Mouse (Mus musculus) lung, embryonic 14.5 days (tissue): ENCODE measurements around the gene Prkch. TPM values are rescaled to one million over a fixed set of nuclear protein-coding genes. Genes with fewer than 3 reads are reported as not detected.

Experiments
- ATAC-seq: fragments of 200-750 bp; cut with Nextera tagmentation; 2 replicates; pipeline ENCODE4 v1.8.0; 2017; ENCODE audit warnings: mild to moderate bottlenecking, moderate TSS enrichment, moderate library complexity; ENCODE audit not compliant: insufficient read depth
- DNase-seq: peaks from one replicate; pipeline ENCODE4 v3.0.0-alpha.2; 2015
- H3K27ac ChIP-seq: fragments of 300-500 bp; sonication (generic); 2 replicates; pipeline ENCODE4 v1.5.1; 2014; ENCODE audit warnings: low read depth, mild to moderate bottlenecking, moderate library complexity
- H3K27me3 ChIP-seq: fragments of 300-500 bp; sonication (generic); 2 replicates; pipeline ENCODE4 v1.6.1; 2014; ENCODE audit warnings: low read length, control low read depth; ENCODE audit not compliant: insufficient read depth
- H3K36me3 ChIP-seq: fragments of 300-500 bp; sonication (generic); 2 replicates; pipeline ENCODE4 v1.6.1; 2014; ENCODE audit warnings: control low read depth; ENCODE audit not compliant: insufficient read depth
- H3K4me1 ChIP-seq: fragments of 300-500 bp; sonication (generic); 2 replicates; pipeline ENCODE4 v1.6.1; 2014; ENCODE audit warnings: antibody characterized with exemption, control low read depth; ENCODE audit not compliant: insufficient read depth
- H3K4me2 ChIP-seq: fragments of 300-500 bp; sonication (generic); 2 replicates; pipeline ENCODE4 v1.6.1; 2014; ENCODE audit warnings: mild to moderate bottlenecking
- H3K4me3 ChIP-seq: fragments of 300-500 bp; sonication (generic); 2 replicates; pipeline ENCODE4 v1.5.1; 2014; ENCODE audit warnings: low read depth, low read length
- H3K9ac ChIP-seq: fragments of 300-500 bp; sonication (generic); 2 replicates; pipeline ENCODE4 v1.6.1; 2014
- H3K9me3 ChIP-seq: fragments of 300-500 bp; sonication (generic); 2 replicates; pipeline ENCODE4 v1.6.1; 2016; ENCODE audit warnings: low read depth, low read length, control low read depth
- CTCF ChIP-seq: IDR thresholded peaks from 2 replicates; pipeline ENCODE4 v1.5.1; 2016; ENCODE audit warnings: antibody characterized with exemption, low read depth
- WGBS: fragments of 180-500 bp; shearing (Covaris S2); extraction: QIAGEN DNeasy Blood & Tissue Kit; methylation state at CpG from one replicate; pipeline ENCODE4 v1.1.7; 2014; 5-methylcytosine and 5-hydroxymethylcytosine counted together
- polyA plus RNA-seq: library from polyadenylated mRNA; unstranded; fragments of >200 nt; fragmentation: Nextera tagmentation; extraction: Ambion mirVana; gene quantifications from 2 replicates; pipeline ENCODE4 v1.2.1, GENCODE M21; 2014

The Prkch gene
- polyA plus RNA-seq, 1 experiment from 2014 or later: 18.0 TPM

DNA sequence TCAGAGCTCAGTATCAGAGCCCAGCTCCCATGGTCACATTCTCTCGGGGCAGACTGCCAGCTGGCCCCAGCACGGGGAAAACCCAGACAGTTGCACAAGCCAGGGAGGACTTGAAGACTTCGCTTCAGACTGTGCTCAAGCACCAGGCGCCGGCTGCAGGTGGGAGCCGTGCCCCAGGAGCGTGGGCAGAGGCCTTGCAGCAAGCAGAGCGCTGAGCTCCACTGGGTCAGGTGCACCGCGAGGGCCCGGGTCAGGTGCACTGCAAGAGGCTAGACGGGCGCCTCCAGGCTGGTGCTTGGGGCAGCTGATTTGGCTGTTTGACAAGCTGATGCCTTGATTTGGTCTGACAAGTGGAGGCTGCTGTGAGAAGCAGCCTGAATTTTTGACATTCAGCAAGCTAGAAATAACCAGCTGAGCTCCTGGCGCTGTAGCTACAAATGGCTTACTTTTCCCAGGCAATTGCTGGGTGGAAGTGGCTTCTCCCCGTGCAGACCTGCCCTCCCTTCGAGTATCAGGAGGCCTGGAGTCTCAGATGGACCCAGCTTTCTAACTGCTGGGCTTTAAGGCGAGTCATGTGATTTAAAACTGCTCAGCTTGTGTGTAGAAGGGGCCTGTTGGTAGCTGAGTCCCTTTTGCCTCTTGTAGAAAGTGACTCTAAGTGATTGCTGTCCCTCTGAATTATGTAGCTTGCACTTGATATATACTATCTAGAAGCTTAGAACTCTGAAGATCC, 209.7 kb downstream of the Prkch start:
- Histone ChIP-seq H3K9me3 (no peaks in the 10 kb centered on the region), H3K36me3 (no peaks in the 10 kb centered on the region), H3K4me3 (no peak overlapping the region), H3K27ac (peak overlapping the region; percentile 76), H3K9ac (no peak overlapping the region), H3K4me2 (peak overlapping the region; percentile 36), H3K4me1 (peaks cover 30% of the 10 kb centered on the region), H3K27me3 (no peaks in the 10 kb centered on the region)
- ATAC-seq (peak; percentile 85), DNase-seq (peak; percentile 81)
- WGBS: 17% methylated on average over 17 of the region's 17 CpGs
- no peak for TF ChIP-seq CTCF

DNA sequence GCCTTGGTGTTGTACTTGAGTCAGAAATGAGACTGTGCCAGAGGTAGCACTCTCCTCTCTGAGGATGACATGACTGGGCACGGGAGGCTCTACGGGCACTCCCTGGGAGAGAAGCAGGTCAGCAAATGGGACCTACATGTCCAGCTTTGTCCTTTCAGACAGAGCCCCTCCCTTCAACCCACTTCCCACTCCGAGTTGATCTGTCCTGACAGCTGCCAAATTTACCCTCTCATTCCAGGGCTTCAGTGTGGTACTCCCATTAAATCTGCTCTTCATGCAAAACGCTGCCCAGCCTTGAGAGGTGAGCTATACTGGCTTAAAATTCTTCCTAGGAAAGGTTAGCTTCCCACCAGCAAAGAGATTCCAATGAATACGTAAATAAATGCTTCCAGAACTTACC, 215.1 kb downstream of the Prkch start:
- Histone ChIP-seq H3K4me1 (peaks cover 15% of the 10 kb centered on the region; the same call in 1 of the 2 replicates), H3K27me3 (no peaks in the 10 kb centered on the region), H3K27ac (no peak overlapping the region), H3K9me3 (no peaks in the 10 kb centered on the region), H3K4me3 (no peak overlapping the region), H3K9ac (no peak overlapping the region), H3K36me3 (no peaks in the 10 kb centered on the region), H3K4me2 (no peak overlapping the region)
- no peak for TF ChIP-seq CTCF
- ATAC-seq (no peak), DNase-seq (no peak)
- WGBS: 70% methylated on average over 5 of the region's 5 CpGs

DNA sequence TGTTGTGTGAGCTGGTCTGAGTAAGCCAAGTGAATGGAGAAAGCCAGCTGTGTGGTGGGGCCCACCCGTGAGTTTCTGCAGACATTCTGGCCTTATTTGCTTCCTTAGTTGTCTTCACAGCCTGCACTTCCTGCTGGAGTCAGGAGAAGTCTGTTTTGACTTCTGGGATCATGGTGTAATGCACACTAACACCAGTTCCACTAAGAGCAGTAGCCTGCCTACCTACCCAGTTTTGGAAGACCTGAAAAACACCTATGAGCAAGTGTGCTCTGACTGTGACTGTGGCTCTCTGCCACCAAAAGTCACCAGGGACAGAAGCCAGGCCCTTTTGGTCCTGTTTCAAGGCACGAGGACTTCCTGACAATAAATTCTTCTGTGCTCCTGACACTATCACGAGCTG, 216.3 kb downstream of the Prkch start:
- H3K27ac ChIP-seq: no peak overlapping the region
- no peaks in the 10 kb centered on the region for H3K9me3 ChIP-seq
- H3K4me3 ChIP-seq: no peak overlapping the region
- H3K36me3 ChIP-seq: no peaks in the 10 kb centered on the region
- no peak for TF ChIP-seq CTCF
- ATAC-seq: no peak
- 0 out of 2 replicates have a peak, but pooled peaks cover 6% of the 10 kb centered on the region for H3K4me1 ChIP-seq
- H3K4me2 ChIP-seq: no peak overlapping the region
- WGBS: 25% methylated on average over 3 of the region's 3 CpGs
- no peak overlapping the region for H3K9ac ChIP-seq
- no peaks in the 10 kb centered on the region for H3K27me3 ChIP-seq
- DNase-seq: no peak

- H3K9ac ChIP-seq: no peak overlapping the region
- H3K27ac ChIP-seq: no peak overlapping the region
- no peaks in the 10 kb centered on the region for H3K36me3 ChIP-seq
- ATAC-seq (no peak), DNase-seq (no peak)
- 91% methylated on average over 8 of the region's 8 CpGs for WGBS
- no peaks in the 10 kb centered on the region for H3K27me3 ChIP-seq
- no peaks in the 10 kb centered on the region for H3K9me3 ChIP-seq
- 0 out of 2 replicates have a peak, but pooled peaks cover 6% of the 10 kb centered on the region for H3K4me1 ChIP-seq
- no peak overlapping the region for H3K4me2 ChIP-seq
- H3K4me3 ChIP-seq: no peak overlapping the region
- no peak for TF ChIP-seq CTCF
Observed at GRCm38 (mm10) chr12:73801845-73802244, 217.2 kb downstream of the Prkch start.

GRCm38 (mm10) chr12:73802379-73803057, 217.9 kb downstream of the Prkch start:
- H3K9ac ChIP-seq: no peak overlapping the region
- H3K4me3 ChIP-seq: no peak overlapping the region
- DNase-seq: no peak
- H3K4me2 ChIP-seq: no peak overlapping the region
- H3K9me3 ChIP-seq: no peaks in the 10 kb centered on the region
- ATAC-seq: no peak
- H3K27ac ChIP-seq: no peak overlapping the region; the same call in 1 of the 2 replicates
- 0 out of 2 replicates have a peak, but pooled peaks cover 6% of the 10 kb centered on the region for H3K4me1 ChIP-seq
- TF ChIP-seq CTCF: no peak
- 61% methylated on average over 10 of the region's 10 CpGs for WGBS
- no peaks in the 10 kb centered on the region for H3K27me3 ChIP-seq
- no peaks in the 10 kb centered on the region for H3K36me3 ChIP-seq

DNA sequence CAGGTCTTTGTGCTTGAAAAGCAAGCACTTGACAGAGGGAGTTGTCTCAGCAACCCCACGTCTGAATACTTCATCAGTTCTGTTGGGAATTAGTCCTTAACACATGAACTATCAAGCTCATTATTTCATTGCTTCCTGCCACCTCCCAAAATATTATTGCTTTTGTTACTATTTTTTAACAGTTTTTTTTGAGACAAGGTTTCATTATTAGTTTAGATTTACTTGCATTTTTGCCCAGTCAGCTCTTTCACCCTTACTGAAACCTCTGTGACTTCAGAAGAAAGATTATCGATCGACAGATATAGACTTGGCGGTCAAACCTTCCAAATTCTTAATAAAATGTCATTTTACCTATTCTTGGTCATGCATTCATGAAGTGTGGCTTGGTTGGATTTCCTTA, 219.3 kb downstream of the Prkch start:
- Histone ChIP-seq H3K4me3 (no peak overlapping the region), H3K9ac (no peak overlapping the region), H3K9me3 (no peaks in the 10 kb centered on the region), H3K27me3 (no peaks in the 10 kb centered on the region), H3K4me2 (no peak overlapping the region), H3K4me1 (0 out of 2 replicates have a peak, but pooled peaks cover 6% of the 10 kb centered on the region), H3K27ac (no peak overlapping the region), H3K36me3 (no peaks in the 10 kb centered on the region)
- no peak for TF ChIP-seq CTCF
- ATAC-seq: no peak
- 86% methylated on average over 4 of the region's 4 CpGs for WGBS
- no peak for DNase-seq

DNA sequence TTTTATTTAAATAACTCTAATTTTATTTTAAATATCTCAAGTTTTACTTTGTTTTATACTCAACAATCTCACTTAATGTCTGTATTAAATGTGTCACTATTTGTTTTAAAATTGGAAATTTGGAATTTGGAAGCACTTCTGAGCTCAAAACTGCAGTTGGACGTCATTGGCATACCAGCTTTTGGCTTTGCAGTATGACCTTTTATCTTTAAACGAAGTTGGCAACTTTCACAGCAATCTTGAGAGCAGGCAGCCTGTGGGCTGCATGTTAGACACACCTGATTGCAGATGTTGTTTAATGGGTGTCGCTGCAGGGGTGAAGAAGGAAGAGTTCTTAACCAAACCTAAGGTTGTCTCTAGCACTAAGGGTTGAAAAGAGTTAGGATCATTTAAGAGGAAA, 220.9 kb downstream of the Prkch start:
- peaks cover 12% of the 10 kb centered on the region for H3K4me1 ChIP-seq
- ATAC-seq: no peak
- H3K27ac ChIP-seq: no peak overlapping the region
- no peak for TF ChIP-seq CTCF
- no peak overlapping the region for H3K4me3 ChIP-seq
- H3K27me3 ChIP-seq: no peaks in the 10 kb centered on the region
- no peak overlapping the region for H3K9ac ChIP-seq
- 46% methylated on average over 3 of the region's 3 CpGs for whole genome bisulfite sequencing
- H3K36me3 ChIP-seq: no peaks in the 10 kb centered on the region
- no peaks in the 10 kb centered on the region for H3K9me3 ChIP-seq
- DNase-seq: no peak
- H3K4me2 ChIP-seq: no peak overlapping the region
